Mouse (Mus musculus): Measurements from ENCODE around the gene Cd36.
"Not testable (repeated sequence)": the region's sequence is repeated elsewhere in the genome, so short reads cannot be mapped to it uniquely, and the experiment has no call there.

Cd36 gene
- long read RNA-seq, experiment 1, transcript Cd36-202 (16 exons, 2,708 nt) = minor isoform, 10 of 152 reads
- long read RNA-seq, experiment 1, transcript Cd36-204 (15 exons, 3,399 nt) = major isoform, 38 of 152 reads
- long read RNA-seq, experiment 1, transcript Cd36-201 (15 exons, 3,016 nt) = minor isoform, 7 of 152 reads
- long read RNA-seq, experiment 1, partial matches to known transcripts = 16 of 152 reads
- long read RNA-seq, experiment 1, other reads (novel, unspliced or antisense) = 81 of 152 reads
- long read RNA-seq, experiment 2, transcript Cd36-204 (15 exons, 3,399 nt) = major isoform, 6 of 28 reads
- long read RNA-seq, experiment 2, partial matches to known transcripts = 8 of 28 reads
- long read RNA-seq, experiment 2, other reads (novel, unspliced or antisense) = 13 of 28 reads

DNA sequence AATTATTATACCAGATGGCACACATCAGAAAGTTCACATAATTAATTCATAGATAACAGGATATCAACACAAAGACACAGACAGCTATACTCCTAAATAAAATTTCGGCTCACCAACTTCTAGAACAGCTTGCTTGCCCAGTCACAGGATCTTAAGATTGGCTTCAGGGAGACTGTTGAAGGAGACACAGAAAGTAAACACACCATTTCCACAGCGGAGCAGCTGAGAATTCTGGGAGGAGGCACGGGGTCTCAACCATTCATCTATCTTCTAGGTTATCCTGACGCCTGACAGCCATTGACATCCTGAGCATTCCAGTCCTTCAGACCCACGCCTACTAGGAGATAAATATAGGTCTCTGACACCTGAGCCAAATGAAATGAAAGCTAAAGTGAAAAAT is at the start of gene Cd36:
Cd36 (minus strand) TSS at position 204 of the 400 bp plus-strand sequence.
- intact Hi-C loops (cut with DNase I) = no loop called here

DNA sequence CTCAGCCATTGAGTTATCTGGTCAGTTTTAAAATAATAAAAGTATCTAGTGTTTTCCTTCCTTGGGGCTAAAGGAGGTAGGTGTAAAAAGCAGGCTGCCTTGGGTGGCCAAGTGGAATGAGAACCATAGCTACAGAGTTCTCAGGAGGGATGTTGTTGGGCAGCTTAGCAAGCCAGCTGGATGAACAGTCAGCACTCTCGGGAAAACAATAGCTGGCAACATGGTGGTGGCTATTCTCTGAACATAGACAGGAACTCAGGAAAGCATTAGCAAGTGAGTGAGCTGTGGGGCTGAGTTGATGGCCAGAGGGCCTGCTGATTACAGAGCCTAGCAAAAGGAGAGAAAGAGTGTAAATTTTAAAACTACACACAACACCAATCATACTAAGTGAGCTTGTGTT is 45.9 kb upstream of the Cd36 start:
- intact Hi-C loops (cut with DNase I) = no loop called here

DNA sequence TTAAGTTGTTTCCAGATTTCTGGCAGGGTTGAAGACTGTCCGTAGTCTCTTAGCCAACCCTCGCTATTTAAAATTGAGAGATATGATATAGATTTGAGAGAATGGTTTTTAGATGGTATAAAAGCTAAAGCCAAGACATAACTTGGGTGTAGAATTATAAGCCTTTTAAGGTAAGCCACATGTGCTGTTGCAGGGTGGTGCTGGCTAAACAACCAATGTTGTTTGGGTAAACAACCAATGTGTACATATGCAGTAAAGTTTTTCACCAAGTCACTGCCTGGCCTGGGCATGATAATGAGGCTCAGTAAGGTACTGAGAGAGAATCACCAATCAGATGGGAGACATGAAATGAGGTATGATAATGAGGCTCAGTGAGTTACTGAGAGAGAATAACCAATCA is 43.0 kb upstream of the Cd36 start:
- intact Hi-C loops (cut with DNase I) = not testable (repeated sequence)

DNA sequence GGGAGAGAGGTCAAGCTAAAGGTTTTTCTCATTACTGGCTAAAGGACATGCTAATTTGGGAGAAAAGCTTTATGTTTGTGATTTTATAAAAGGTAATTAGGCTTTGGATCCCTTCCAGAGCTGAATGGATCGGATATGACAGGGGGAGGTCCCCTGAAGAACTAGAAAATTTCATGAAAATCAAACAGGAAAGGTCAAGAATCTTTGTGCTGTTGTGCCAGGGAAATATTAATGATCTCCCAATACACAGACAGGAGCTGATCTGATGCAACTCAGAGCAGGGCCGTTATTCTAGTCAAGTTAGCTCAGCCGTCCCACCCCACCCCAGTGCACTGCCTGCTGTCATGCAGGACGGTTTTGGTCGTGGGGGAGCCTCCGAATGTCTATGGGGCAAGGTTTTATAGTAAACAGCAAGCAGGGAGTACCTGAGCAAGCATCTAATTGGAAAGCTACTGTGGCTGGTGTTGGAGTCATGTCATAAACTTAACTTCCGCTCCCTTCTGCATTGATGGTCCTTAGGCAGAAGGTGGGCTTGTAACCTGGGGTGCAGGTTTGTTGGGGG is 40.5 kb upstream of the Cd36 start:
- intact Hi-C loops (cut with DNase I) = no loop called here

DNA sequence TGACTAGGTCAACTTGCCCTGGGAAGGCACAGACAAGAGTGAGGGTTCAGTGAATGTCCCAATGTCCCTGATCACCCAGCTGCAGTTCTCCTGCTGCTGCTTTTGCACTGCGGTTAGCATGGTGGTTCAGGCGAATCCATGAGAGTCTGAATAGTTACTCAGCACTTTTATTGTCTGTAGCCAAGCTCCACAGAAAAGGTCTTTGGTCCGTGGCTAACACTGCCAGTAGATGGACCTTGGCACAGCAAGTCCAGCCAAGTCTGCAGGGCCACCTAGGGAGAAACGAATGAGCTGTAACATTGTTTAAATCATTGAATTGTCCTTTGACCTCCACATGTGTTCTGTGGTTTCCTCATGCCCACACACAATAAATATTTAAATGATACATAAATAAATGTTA is 39.9 kb upstream of the Cd36 start:
- intact Hi-C loops (cut with DNase I) = no loop called here

DNA sequence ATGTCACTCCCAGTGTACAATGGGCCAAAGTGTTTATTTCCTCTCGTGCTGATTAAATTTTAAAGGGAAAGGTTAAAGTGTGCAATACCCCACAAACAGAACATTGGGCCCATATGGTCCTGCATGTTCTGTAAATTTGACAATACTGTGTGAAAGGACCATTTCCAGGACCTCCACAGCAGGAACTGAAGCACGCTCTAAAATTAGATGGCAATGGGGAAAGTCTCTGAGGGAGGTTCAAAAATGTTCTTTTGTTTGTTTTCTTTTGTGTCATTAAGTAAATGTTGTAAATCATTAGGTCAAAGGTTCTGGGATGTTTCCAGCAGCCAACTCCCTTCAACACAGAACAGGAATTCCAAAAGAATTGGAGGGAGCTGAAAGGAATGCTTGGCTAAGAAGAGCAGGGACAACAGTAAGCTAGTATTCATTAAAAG is 35.5 kb upstream of the Cd36 start:
- intact Hi-C loops (cut with DNase I) = no loop called here

DNA sequence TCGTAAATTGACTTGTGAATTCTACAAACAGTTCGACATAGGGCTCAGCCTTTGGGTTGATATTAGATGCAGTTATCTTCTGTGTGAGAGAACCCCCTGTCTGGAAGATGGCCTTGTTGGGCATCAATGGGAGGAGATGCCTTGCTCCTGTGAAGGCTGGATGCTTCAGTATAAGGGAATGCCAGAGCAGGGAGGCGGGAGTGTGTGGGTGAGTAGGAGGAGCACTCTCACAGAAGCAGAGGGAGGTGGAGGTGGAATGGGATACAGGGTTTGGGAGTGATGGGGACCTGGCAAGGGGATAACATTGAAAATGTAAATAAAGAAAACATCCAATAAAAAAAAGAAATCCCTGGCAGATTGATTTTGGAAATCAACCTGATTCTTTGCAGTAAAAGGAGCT is 35.0 kb upstream of the Cd36 start:
- intact Hi-C loops (cut with DNase I) = no loop called here

DNA sequence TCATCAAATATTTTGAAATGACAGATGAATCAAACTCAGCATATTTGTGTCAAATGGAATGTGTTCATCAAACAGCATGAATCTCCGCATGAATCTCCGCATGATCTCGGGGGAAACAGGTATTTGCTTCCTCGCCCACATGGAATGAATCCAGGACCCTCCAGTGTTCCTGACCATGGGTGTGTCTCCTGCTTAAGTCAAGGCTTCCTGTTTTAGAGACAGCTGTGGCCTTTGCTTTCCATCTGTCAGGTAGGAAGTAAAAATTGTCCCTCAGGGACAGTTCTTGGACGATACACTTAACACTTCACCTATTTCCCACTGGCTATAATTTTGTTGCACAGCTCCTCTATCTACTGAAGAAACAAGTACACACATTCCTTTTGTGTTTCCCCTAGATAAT is 30.4 kb upstream of the Cd36 start:
- intact Hi-C loops (cut with DNase I) = no loop called here

DNA sequence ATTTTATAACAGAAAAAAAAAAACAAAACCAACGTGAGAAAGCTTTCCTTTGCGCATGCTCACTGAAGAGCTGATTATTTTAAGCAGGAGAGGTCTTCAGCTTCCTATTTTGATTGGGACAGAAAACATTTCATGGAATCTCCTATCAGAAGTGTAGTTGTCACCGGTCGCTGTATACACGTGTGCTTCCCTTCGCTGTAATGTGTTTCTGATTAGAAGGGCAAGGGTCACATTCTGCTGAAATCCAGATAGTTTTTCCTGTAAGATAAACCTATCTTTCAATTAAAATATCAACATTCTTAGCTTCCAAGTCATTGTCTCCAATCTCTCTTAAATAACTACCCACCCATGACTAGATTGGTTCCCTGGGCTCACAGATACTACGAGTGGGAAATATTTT is 16.2 kb upstream of the Cd36 start:
- intact Hi-C loops (cut with DNase I) = no loop called here

DNA sequence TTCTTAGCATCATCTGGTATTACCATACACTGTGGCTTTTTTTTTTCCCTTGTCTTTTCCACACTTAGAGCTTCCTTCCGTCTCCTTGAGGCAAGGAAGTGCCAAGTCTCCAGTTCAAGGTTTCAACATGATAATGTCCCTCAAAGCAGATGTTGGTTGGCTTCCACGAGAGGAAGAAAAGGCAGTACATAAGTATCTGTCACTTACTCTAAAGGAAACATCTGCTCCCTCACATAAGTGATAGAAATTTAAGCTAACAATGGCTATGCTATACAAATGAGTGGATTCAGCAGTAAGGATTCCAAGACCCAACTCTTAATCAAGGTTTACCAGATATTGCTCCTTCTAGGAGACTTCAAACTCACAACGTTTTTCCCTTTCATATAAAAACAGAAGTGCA is 10.3 kb upstream of the Cd36 start:
- intact Hi-C loops (cut with DNase I) = no loop called here

DNA sequence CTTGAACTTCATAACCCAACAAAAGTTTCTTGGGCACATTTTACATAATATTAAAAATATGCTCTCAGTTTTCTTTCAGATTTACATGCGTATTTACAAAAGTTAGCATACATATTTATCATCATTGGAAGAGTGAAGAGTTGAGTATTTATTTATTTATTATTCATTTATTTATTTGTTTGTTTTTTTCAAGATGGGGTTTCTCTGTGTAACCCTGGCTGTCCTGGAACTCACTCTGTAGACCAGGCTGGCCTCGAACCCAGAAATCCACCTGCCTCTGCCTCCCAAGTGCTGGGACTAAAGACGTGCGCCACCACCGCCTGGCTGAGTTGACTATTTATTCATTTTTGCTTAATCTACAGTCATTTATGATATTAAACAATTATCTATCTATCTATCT is 9.0 kb upstream of the Cd36 start:
- intact Hi-C loops (cut with DNase I) = not testable (repeated sequence)

DNA sequence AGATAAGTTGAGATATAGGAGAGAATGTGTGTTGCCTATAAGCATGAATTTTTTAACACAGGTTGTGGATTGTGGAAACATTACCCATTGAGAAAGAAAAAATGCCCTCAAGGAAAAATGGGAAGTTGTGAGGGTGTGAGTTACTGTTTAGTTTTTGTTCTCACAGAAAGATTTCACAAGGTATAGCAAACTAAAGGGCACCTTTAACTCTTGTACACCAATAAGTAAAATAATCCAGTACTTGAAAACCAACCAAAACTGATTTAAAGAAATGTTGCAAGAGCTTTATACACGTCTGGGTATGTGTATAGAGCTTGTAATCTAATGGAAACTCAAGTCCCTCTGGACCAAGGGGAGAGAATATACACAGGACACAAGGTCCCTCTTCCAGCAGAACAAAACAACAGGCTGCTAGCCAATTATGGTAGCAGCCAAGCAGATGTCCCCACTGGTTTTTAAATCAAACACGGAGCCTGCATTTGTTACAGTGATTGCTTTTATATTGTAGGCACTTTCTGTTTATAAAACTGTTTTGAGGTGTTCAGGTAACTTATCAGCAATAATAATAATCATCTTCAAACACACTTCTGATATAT is 5.1 kb upstream of the Cd36 start:
- intact Hi-C loops (cut with DNase I) = no loop called here

DNA sequence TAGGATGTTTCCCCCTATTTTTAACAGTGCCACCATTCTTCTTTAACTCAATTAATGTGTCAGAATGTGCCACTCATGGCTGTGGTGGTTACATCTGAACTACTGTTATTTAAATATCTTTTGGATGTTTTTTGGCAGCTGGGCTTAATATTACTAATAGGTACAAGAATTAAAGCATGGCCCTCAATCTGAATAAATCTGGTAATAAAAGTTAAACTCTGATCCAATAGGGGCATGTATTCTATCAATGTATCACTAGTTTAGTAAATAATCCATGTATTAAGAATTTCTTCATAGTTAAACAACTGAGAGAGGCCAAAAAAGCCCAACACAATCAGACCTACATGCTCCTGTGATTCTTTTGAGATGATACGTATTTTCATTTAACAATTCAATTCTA is 690 bp upstream of the Cd36 start:
- intact Hi-C loops (cut with DNase I) = no loop called here

DNA sequence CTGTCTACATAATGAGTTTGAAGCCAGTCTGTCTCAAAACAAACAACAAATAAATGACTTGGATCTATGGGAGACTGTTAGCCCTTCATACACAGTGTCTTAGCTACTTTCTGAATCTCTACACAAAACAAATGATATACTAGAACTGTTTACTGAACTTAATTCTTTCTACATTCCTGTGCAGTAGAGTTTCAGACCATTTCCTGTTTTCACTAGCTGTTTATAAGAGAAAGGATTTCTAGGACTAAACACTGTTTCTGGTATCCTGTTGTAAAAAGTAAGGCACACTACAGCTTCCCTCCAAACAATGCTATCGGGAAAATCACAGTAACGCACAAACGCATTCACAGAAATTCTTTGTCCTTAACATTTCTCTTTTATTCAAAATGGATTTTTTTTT is 2.2 kb downstream of the Cd36 start:
- intact Hi-C loops (cut with DNase I) = no loop called here

DNA sequence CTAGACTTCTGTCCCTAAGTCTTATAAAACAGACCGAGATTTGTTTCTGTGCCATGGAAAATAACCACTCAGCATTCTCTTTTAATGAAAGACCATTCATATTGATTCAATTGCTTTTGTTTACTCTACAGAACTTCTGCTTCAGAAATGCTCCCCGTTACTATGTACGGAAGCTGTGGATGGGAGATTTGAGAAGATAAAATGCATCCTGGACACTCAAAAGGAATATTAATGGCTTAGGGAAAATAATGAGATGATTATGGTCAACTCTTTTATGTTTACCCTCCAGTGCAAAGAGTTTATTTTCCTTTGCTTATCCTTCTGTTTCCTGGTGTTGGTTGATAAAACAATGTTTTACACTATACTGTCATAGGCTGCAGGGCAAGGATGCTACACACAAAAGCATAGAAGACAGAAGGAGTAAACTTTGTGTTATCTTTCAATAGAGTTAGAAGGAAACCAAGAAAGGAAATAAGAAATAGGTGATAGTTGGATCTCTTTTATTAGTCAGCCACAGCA is 5.2 kb downstream of the Cd36 start:
- intact Hi-C loops (cut with DNase I) = no loop called here

DNA sequence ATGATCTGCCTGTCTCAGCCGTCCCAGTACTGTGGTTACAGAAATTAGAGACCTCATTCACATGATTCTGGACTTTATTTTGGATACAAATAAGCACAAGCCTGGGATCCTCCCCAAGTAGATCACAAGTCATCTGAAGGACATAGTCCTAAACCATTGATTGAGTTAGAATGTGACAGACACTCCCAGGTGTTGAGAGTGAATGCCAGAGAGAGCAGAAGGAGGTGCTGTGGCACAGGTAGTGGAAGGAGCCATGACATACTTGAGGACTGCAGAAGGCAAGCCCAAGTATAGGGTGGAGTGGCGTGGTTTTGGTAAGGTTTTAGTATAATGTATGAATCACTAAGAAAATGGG is 7.1 kb downstream of the Cd36 start:
- intact Hi-C loops (cut with DNase I) = no loop called here

DNA sequence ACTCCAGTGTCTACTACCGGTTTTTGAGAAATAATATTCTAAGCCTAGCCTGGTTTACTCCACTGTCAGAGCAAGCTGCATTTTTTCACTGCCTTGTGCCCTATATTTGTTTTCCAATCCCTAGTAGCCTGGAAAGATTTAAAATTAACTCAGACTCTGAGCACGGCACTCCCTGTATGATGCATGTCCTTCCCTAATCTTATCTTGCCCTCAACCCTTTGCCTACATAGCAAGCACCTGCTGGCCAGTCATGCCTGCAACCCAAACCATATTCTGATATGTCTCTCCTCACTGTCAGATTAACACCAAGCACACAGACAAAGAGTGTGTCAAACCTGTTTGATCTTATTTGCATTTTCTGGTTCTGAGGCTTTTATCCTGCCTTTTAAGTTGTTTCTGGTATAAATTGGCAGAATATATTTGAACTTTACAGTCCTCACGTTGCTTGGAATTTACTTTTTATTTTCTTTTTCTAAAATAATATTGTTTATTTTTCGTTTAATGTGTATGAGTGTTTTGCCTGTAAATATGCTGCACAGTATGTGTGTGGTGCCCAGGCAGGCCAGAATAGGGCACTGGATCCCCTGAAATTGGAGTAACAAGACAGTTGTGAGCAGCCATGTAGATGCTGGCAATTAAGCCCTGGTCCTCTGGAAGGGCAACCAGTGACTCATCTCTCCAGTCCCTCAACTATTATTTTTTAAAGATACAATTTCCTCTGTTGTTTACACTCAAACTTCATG is 7.6 kb downstream of the Cd36 start:
- intact Hi-C loops (cut with DNase I) = no loop called here

DNA sequence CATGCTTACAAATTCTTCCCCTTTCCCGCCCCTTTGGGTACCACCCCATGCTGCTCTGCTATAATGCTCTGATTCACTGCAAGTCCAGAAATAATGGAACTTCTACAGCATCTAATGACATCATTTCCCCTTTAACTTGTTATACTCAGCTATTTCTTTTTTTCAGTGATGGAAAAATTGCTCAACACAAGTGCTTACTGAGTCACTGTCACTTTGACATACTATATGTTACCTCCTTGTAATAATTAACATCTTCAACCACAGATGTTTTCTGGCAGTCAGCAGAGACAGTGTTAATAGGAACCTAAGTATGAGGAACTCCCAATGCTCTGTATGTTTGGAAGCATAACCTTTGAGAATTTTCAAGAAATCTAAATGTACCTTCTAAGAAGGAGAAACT is 8.7 kb downstream of the Cd36 start:
- intact Hi-C loops (cut with DNase I) = no loop called here

DNA sequence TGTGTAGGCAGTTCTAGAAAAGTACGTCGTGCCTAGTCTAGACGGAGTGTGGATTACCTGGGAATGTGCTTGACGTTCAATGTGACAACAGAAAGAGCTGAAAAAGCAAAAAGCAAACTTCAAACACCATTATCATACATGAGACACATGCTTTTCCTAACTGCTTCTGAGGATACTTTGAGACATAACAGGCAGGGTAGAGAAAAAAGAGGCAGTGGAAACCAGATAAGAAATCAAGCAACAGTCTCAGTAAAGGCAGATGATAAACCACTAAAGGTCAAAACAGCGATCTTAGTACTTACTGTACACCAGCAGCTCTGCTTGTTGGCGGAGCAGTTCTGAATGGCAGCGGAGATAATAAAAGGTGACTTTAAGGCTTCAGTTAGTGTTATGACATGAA is 11.6 kb downstream of the Cd36 start:
- intact Hi-C loops (cut with DNase I) = no loop called here

DNA sequence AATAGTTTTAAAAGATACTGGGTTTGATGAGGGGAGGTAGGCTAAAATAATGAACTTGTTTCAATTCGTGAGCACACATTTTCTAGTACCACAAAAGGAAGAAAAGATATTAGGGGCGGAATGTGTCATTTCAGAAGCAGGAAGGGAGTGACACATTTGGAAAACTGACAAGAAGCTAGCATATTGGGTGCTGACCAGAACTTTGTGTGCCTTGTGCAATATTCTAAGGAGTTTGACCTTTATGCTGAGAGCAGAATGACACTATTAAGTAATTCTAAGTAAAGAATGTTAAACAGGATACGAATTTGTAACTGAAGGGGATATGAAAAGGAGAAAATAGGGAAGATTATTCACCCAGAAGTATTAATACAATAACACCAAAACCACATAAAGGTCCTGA is 12.0 kb downstream of the Cd36 start:
- intact Hi-C loops (cut with DNase I) = no loop called here

DNA sequence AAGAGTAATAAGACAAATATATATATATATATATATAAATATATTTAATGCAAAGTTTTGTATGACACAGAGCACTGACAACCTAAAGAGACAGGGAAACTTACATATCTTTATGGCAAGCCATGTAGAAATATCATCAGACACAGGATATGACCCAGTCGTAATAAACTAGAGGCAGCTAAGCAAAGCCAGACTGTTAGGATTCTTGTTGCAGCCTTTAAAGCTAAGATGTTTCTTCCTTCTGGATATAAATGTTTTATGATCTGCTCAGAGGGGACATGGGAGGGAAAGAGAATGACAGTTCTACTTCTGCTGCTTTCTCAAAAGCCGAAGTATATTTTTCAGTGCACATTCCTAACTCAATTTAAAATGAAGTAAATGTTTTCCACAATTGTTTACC is 14.3 kb downstream of the Cd36 start:
- intact Hi-C loops (cut with DNase I) = no loop called here

DNA sequence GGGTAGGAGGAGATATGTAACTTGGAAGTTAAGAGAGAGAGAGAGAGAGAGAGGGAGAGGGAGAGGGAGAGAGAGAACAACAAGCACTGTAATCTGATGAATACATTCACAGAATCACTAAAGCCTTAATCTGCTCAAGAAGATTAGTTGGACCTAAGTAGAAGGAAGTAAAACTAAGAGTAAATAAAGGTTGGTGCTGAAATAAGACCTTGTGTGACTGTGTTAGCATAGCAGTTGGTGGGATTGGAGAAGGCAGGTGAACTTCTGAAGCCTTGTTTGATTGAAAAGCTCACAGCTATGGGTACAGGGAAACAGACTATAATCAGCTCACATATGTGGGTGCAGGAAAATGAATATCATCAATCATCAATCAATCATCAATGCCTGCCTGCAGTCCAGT is 23.2 kb downstream of the Cd36 start:
- intact Hi-C loops (cut with DNase I) = no loop called here
